Mouse (Mus musculus) megakaryocyte-erythroid progenitor cell, adult 5-6 weeks (primary cell): ENCODE results near the gene Fig4. TPM values are rescaled to one million over a fixed set of nuclear protein-coding genes. Genes with fewer than 3 reads are reported as not detected.

Experiments used
- ATAC-seq: replicated peaks from 2 replicates; pipeline ENCODE4 v1.8.0; 2016; ENCODE audit warnings: mild to moderate bottlenecking, inconsistent platforms; ENCODE audit not compliant: severe bottlenecking, poor library complexity, low FRiP score, low TSS enrichment
- total RNA-seq, 2 experiments: library from RNA; stranded (forward) in 1 of 2; stranded (reverse) in 1 of 2; fragments of 200-1000, 215-1000 nt in 1 of 2; fragments of >200 nt in 1 of 2; fragmentation: Nextera tagmentation in 1 of 2; gene quantifications; 2 replicates each; pipeline ENCODE4 v1.2.3; 2014 to 2017

Gene Fig4
- total RNA-seq, 2 experiments from 2014 or later: 11.8 to 20.5 TPM

- no peak for ATAC-seq
These were observed 71.8 kb downstream of the Fig4 start for GRCm38 (mm10) chr10:41231163-41231835.

GRCm38 (mm10) chr10:41227626-41228025, 75.4 kb downstream of the Fig4 start:
- ATAC-seq: no peak

GRCm38 (mm10) chr10:41223499-41223898, 79.6 kb downstream of the Fig4 start:
- ATAC-seq: no peak

- peak; percentile 86 for ATAC-seq
These were observed 81.9 kb downstream of the Fig4 start for GRCm38 (mm10) chr10:41221204-41221603.

- no peak for ATAC-seq
These were observed 84.2 kb downstream of the Fig4 start for GRCm38 (mm10) chr10:41218897-41219296.

- ATAC-seq: no peak
These were observed 89.0 kb downstream of the Fig4 start for GRCm38 (mm10) chr10:41214083-41214482.

- ATAC-seq: no peak
These were observed 93.5 kb downstream of the Fig4 start for GRCm38 (mm10) chr10:41209538-41209937.

GRCm38 (mm10) chr10:41208860-41209377, 94.1 kb downstream of the Fig4 start:
- peak; percentile 86 for ATAC-seq

- no peak for ATAC-seq
These were observed 97.4 kb downstream of the Fig4 start for GRCm38 (mm10) chr10:41205647-41206046.

- ATAC-seq: peak; percentile 92
These were observed 98.3 kb downstream of the Fig4 start for GRCm38 (mm10) chr10:41204637-41205315.

- no peak for ATAC-seq
These were observed 98.9 kb downstream of the Fig4 start for GRCm38 (mm10) chr10:41204191-41204590.

GRCm38 (mm10) chr10:41198719-41199118, 104.3 kb downstream of the Fig4 start:
- no peak for ATAC-seq

- ATAC-seq: no peak
These were observed 105.3 kb downstream of the Fig4 start for GRCm38 (mm10) chr10:41197788-41198187.

- ATAC-seq: peak; percentile 95
These were observed 106.8 kb downstream of the Fig4 start for GRCm38 (mm10) chr10:41196295-41196694.

- ATAC-seq: peak; percentile 99
These were observed 113.7 kb downstream of the Fig4 start for GRCm38 (mm10) chr10:41189392-41189791.

- no peak for ATAC-seq
These were observed 119.1 kb downstream of the Fig4 start for GRCm38 (mm10) chr10:41183975-41184374.

GRCm38 (mm10) chr10:41182644-41183043, 120.4 kb downstream of the Fig4 start:
- ATAC-seq: no peak

GRCm38 (mm10) chr10:41166141-41166540, 136.9 kb downstream of the Fig4 start:
- ATAC-seq: no peak

- no peak for ATAC-seq
These were observed 140.0 kb downstream of the Fig4 start for GRCm38 (mm10) chr10:41163108-41163507.

GRCm38 (mm10) chr10:41157296-41157695, 145.8 kb downstream of the Fig4 start:
- ATAC-seq: no peak

GRCm38 (mm10) chr10:41156693-41157092, 146.4 kb downstream of the Fig4 start:
- ATAC-seq: no peak
